Mouse (Mus musculus) erythroblast, embryonic 14.5 days (primary cell): Measurements from ENCODE around the gene Moxd1. TPM values are rescaled to one million over a fixed set of nuclear protein-coding genes. Genes with fewer than 3 reads are reported as not detected.

Experiments used
- H3K27me3 ChIP-seq: 2 replicates; pipeline ENCODE4 v1.6.1; 2012; ENCODE audit warnings: inconsistent platforms; ENCODE audit not compliant: control insufficient read depth
- H3K36me3 ChIP-seq: 2 replicates; pipeline ENCODE4 v1.6.1; 2012; ENCODE audit warnings: mild to moderate bottlenecking, inconsistent platforms; ENCODE audit not compliant: control insufficient read depth
- H3K4me1 ChIP-seq: 2 replicates; pipeline ENCODE4 v1.6.1; 2012; ENCODE audit warnings: inconsistent platforms; ENCODE audit not compliant: control insufficient read depth
- H3K4me3 ChIP-seq: replicated peaks from 2 replicates; pipeline ENCODE3; 2012; ENCODE audit warnings: moderate library complexity, mild to moderate bottlenecking, inconsistent platforms
- H3K9me3 ChIP-seq: 2 replicates; pipeline ENCODE4 v1.6.1; 2012; ENCODE audit warnings: low read length, inconsistent platforms, mixed read lengths; ENCODE audit not compliant: control insufficient read depth
- GATA1 ChIP-seq: IDR thresholded peaks from 2 replicates; pipeline ENCODE4 v1.6.1; 2012; ENCODE audit warnings: low read length, inconsistent platforms, mixed read lengths
- TAL1 ChIP-seq: IDR thresholded peaks from 3 replicates; pipeline ENCODE4 v1.6.1; 2012; ENCODE audit warnings: low read length, inconsistent platforms, mixed read lengths
- polyA plus RNA-seq: library from polyadenylated mRNA; stranded (reverse); fragments of >175 nt; gene quantifications from 2 replicates; pipeline ENCODE4 v1.2.3, GENCODE M21; 2012

Gene Moxd1
- polyA plus RNA-seq, 1 experiment = not detected

GRCm38 (mm10) chr10:24341214-24341589 lies 117.9 kb downstream of the Moxd1 start:
- Histone ChIP-seq H3K9me3 (no peaks in the 10 kb centered on the region), H3K27me3 (no peaks in the 10 kb centered on the region), H3K36me3 (no peaks in the 10 kb centered on the region), H3K4me3 (no peak overlapping the region), H3K4me1 (no peaks in the 10 kb centered on the region)
- TF ChIP-seq TAL1 (no peak), GATA1 (no peak)

GRCm38 (mm10) chr10:24343068-24343467 lies 119.8 kb downstream of the Moxd1 start:
- Histone ChIP-seq H3K36me3 (no peaks in the 10 kb centered on the region), H3K9me3 (no peaks in the 10 kb centered on the region), H3K4me1 (no peaks in the 10 kb centered on the region), H3K4me3 (no peak overlapping the region), H3K27me3 (no peaks in the 10 kb centered on the region)
- TF ChIP-seq GATA1 = no peak
- no peak for TF ChIP-seq TAL1

Other genes with a start within 250 kb of the Moxd1 start
- not detected in 2 replicates for gene Taar6, start 237.9 kb upstream of the Moxd1 start, polyA plus RNA-seq
- not detected in 2 replicates for gene Taar7a, start 230.0 kb upstream of the Moxd1 start, polyA plus RNA-seq
- not detected in 2 replicates for gene Taar7b, start 223.6 kb upstream of the Moxd1 start, polyA plus RNA-seq
- not detected in 2 replicates for gene Taar7d, start 196.3 kb upstream of the Moxd1 start, polyA plus RNA-seq
- not detected in 2 replicates for gene Taar7e, start 185.9 kb upstream of the Moxd1 start, polyA plus RNA-seq
- not detected in 2 replicates for gene Taar7f, start 174.0 kb upstream of the Moxd1 start, polyA plus RNA-seq
- gene Taar8a, start 147.0 kb upstream of the Moxd1 start, polyA plus RNA-seq = not detected in 2 replicates
- gene Taar8b, start 131.2 kb upstream of the Moxd1 start, polyA plus RNA-seq = not detected in 2 replicates
- gene Taar8c, start 121.6 kb upstream of the Moxd1 start, polyA plus RNA-seq = not detected in 2 replicates
- not detected in 2 replicates for gene Taar9, start 114.0 kb upstream of the Moxd1 start, polyA plus RNA-seq
- 2.2 and 2.7 TPM in 2 replicates for gene Stx7, start 74.2 kb upstream of the Moxd1 start, polyA plus RNA-seq